Mouse (Mus musculus) hindbrain, postnatal 0 days (tissue): Measurements from ENCODE around the gene Olfr361. TPM values are rescaled to one million over a fixed set of nuclear protein-coding genes. Genes with fewer than 3 reads are reported as not detected.
"Not testable (repeated sequence)": the region's sequence is repeated elsewhere in the genome, so short reads cannot be mapped to it uniquely, and the experiment has no call there.

ENCODE experiments used
- ATAC-seq: fragments of 200-750 bp; cut with Nextera tagmentation; 2 replicates; pipeline ENCODE4 v1.8.0; 2017; ENCODE audit warnings: mild to moderate bottlenecking, moderate TSS enrichment, moderate library complexity
- DNase-seq: peaks from one replicate; pipeline ENCODE4 v3.0.0-alpha.2; 2015; ENCODE audit warnings: low spot score
- H3K27ac ChIP-seq: fragments of 300-500 bp; sonication (generic); 2 replicates; pipeline ENCODE4 v1.5.1; 2014; ENCODE audit warnings: mild to moderate bottlenecking
- H3K27me3 ChIP-seq: fragments of 300-500 bp; sonication (generic); 2 replicates; pipeline ENCODE4 v1.6.1; 2014; ENCODE audit warnings: low read length, mixed read lengths; ENCODE audit not compliant: insufficient read depth
- H3K36me3 ChIP-seq: fragments of 300-500 bp; sonication (generic); 2 replicates; pipeline ENCODE4 v1.6.1; 2014; ENCODE audit warnings: low read length, mixed read lengths; ENCODE audit not compliant: insufficient read depth
- H3K4me1 ChIP-seq: fragments of 300-500 bp; sonication (generic); 2 replicates; pipeline ENCODE4 v1.6.1; 2014; ENCODE audit warnings: antibody characterized with exemption, low read length, mixed read lengths; ENCODE audit not compliant: insufficient read depth
- H3K4me2 ChIP-seq: fragments of 300-500 bp; sonication (generic); 2 replicates; pipeline ENCODE4 v1.6.1; 2014; ENCODE audit warnings: low read depth, mild to moderate bottlenecking, low read length, moderate library complexity, mixed read lengths
- H3K4me3 ChIP-seq: fragments of 300-500 bp; sonication (generic); 2 replicates; pipeline ENCODE4 v1.5.1; 2014; ENCODE audit warnings: low read length
- H3K9ac ChIP-seq: fragments of 300-500 bp; sonication (generic); replicated peaks from 2 replicates; pipeline ENCODE4 v1.6.1; 2014; ENCODE audit warnings: mild to moderate bottlenecking, low read length, moderate library complexity, mixed read lengths
- H3K9me3 ChIP-seq: fragments of 300-500 bp; sonication (generic); 2 replicates; pipeline ENCODE4 v1.6.1; 2016; ENCODE audit warnings: low read length, mixed read lengths
- CTCF ChIP-seq: IDR thresholded peaks from 2 replicates; pipeline ENCODE4 v1.5.1; 2016; ENCODE audit warnings: antibody characterized with exemption, control low read depth, low read depth
- WGBS: fragments of 180-500 bp; shearing (Covaris S2); extraction: QIAGEN DNeasy Blood & Tissue Kit; methylation state at CpG from one replicate; pipeline ENCODE4 v1.1.7; 2014; 5-methylcytosine and 5-hydroxymethylcytosine counted together
- polyA plus RNA-seq: library from polyadenylated mRNA; unstranded; fragments of >200 nt; fragmentation: Nextera tagmentation; extraction: Ambion mirVana; gene quantifications from 2 replicates; pipeline ENCODE4 v1.2.1, GENCODE M21; 2015
- total RNA-seq: library from RNA; depleted of rRNA; stranded (reverse); fragments of >200 nt; gene quantifications from 2 replicates; pipeline ENCODE4 v1.2.3, GENCODE M21; 2014; rRNA removed

Gene Olfr361
- total RNA-seq, result not detected in 2 replicates
- polyA plus RNA-seq, result not detected in 2 replicates

- ATAC-seq, H3K4me1 ChIP-seq, H3K36me3 ChIP-seq, H3K4me3 ChIP-seq, H3K4me2 ChIP-seq, H3K9ac ChIP-seq, H3K9me3 ChIP-seq, H3K27me3 ChIP-seq, H3K27ac ChIP-seq, DNase-seq: not testable (repeated sequence)
- 50% methylated on average over 1 of the region's 1 CpGs for WGBS
These were observed at the start of gene Olfr361 for GRCm38 (mm10) chr2:37089190-37089589. Gene Olfr361, minus strand, starts transcription at chr2:37089290.

- Histone ChIP-seq H3K4me1 (no peaks in the 10 kb centered on the region), H3K4me3 (no peak within 1 kb of the TSS), H3K27ac (no peak within 1 kb of the TSS), H3K27me3 (no peaks in the 10 kb centered on the region), H3K36me3 (no peaks in the 10 kb centered on the region), H3K9me3 (0 out of 2 replicates have a peak, but pooled peaks cover 3% of the 10 kb centered on the region), H3K9ac (no peak within 1 kb of the TSS), H3K4me2 (no peak within 1 kb of the TSS)
- no peak for ATAC-seq
- TF ChIP-seq CTCF, result no peak
- DNase-seq, result no peak
- 81% methylated on average over 1 of the region's 1 CpGs for WGBS
These were observed 28.7 kb upstream of the Olfr361 start, which contains the start of gene Olfr362 for GRCm38 (mm10) chr2:37117810-37118209. Gene Olfr362, minus strand, starts transcription at chr2:37117910.

- H3K9ac ChIP-seq, result no peak within 1 kb of the TSS
- 0 out of 2 replicates have a peak, but pooled peaks cover 4% of the 10 kb centered on the region for H3K9me3 ChIP-seq
- ATAC-seq, result no peak
- H3K4me3 ChIP-seq, result no peak within 1 kb of the TSS
- no peaks in the 10 kb centered on the region for H3K4me1 ChIP-seq
- DNase-seq, result no peak
- no peak within 1 kb of the TSS for H3K4me2 ChIP-seq
- H3K27ac ChIP-seq, result no peak within 1 kb of the TSS
- H3K27me3 ChIP-seq, result no peaks in the 10 kb centered on the region
- TF ChIP-seq CTCF, result no peak
- H3K36me3 ChIP-seq, result no peaks in the 10 kb centered on the region
These were observed 23.6 kb downstream of the Olfr361 start, which contains the start of gene Olfr360 for GRCm38 (mm10) chr2:37065446-37065845. Gene Olfr360, plus strand, starts transcription at chr2:37065746.

Other genes with a start within 250 kb of the Olfr361 start
- not detected in 2 replicates for gene Olfr350, start 243.0 kb downstream of the Olfr361 start, total RNA-seq
- not detected in 2 replicates for gene Olfr350, start 243.0 kb downstream of the Olfr361 start, polyA plus RNA-seq
- not detected in 2 replicates for gene Olfr351, start 226.6 kb downstream of the Olfr361 start, total RNA-seq
- not detected in 2 replicates for gene Olfr351, start 226.6 kb downstream of the Olfr361 start, polyA plus RNA-seq
- gene Olfr352, start 220.8 kb downstream of the Olfr361 start, total RNA-seq, result not detected in 2 replicates
- not detected in 2 replicates for gene Olfr352, start 220.8 kb downstream of the Olfr361 start, polyA plus RNA-seq
- gene Olfr353, start 196.4 kb downstream of the Olfr361 start, total RNA-seq, result not detected in 2 replicates
- gene Olfr353, start 196.4 kb downstream of the Olfr361 start, polyA plus RNA-seq, result not detected in 2 replicates
- gene Olfr354, start 183.6 kb downstream of the Olfr361 start, total RNA-seq, result not detected in 2 replicates
- not detected in 2 replicates for gene Olfr354, start 183.6 kb downstream of the Olfr361 start, polyA plus RNA-seq
- not detected in 2 replicates for gene Olfr355, start 160.4 kb downstream of the Olfr361 start, total RNA-seq
- gene Olfr355, start 160.4 kb downstream of the Olfr361 start, polyA plus RNA-seq, result not detected in 2 replicates
- gene Olfr356, start 152.2 kb downstream of the Olfr361 start, total RNA-seq, result not detected in 2 replicates
- gene Olfr356, start 152.2 kb downstream of the Olfr361 start, polyA plus RNA-seq, result not detected in 2 replicates
- gene Olfr357, start 95.5 kb downstream of the Olfr361 start, total RNA-seq, result not detected in 2 replicates
- not detected in 2 replicates for gene Olfr357, start 95.5 kb downstream of the Olfr361 start, polyA plus RNA-seq
- gene Olfr358, start 80.0 kb downstream of the Olfr361 start, total RNA-seq, result not detected in 2 replicates
- gene Olfr358, start 80.0 kb downstream of the Olfr361 start, polyA plus RNA-seq, result not detected in 2 replicates
- not detected in 2 replicates for gene Olfr360, start 23.5 kb downstream of the Olfr361 start, total RNA-seq
- not detected in 2 replicates for gene Olfr360, start 23.5 kb downstream of the Olfr361 start, polyA plus RNA-seq
- gene Olfr362, start 28.6 kb upstream of the Olfr361 start, total RNA-seq, result not detected in 2 replicates
- not detected in 2 replicates for gene Olfr362, start 28.6 kb upstream of the Olfr361 start, polyA plus RNA-seq
- gene Olfr364-ps1, start 50.0 kb upstream of the Olfr361 start, total RNA-seq, result not detected in 2 replicates
- not detected in 2 replicates for gene Olfr364-ps1, start 50.0 kb upstream of the Olfr361 start, polyA plus RNA-seq
- gene Olfr365, start 98.9 kb upstream of the Olfr361 start, total RNA-seq, result not detected in 2 replicates
- gene Olfr365, start 98.9 kb upstream of the Olfr361 start, polyA plus RNA-seq, result not detected in 2 replicates
- gene Olfr366, start 122.3 kb upstream of the Olfr361 start, total RNA-seq, result not detected in 2 replicates
- gene Olfr366, start 122.3 kb upstream of the Olfr361 start, polyA plus RNA-seq, result not detected in 2 replicates
- gene Olfr368, start 237.2 kb upstream of the Olfr361 start, total RNA-seq, result not detected in 2 replicates
- gene Olfr368, start 237.2 kb upstream of the Olfr361 start, polyA plus RNA-seq, result not detected in 2 replicates